Comparison of ENCODE assay signal across 9 mouse cellular contexts in the genomic region with DNA sequence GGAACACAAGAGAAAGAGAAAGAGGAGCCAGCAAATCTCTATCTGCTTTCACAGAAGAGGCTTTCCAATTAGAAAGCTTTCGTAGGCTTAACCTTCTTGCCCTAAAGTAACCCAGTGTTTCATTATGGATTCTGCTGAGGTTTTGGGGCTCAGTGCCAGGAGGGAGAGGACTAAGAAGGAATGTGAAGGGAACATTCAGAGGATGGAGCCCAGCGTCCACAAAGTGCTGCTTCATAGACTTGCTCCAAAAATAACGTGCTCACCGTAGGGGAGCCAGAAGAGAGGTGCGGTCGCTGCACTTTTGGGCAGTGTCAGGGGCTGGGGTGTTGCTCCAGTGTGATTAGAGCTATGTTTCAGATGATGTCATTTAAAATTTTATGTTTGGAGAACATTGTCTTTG. TPM values are rescaled to one million over a fixed set of nuclear protein-coding genes. Genes with fewer than 3 reads are reported as not detected.
DNase-seq lines count a peak whose midpoint lies in the region; ATAC-seq and TF ChIP-seq lines count a peak whose summit lies in the region.
"Had no signal": no experiment of that assay in that cellular context is flagged by ENCODE, and none has a peak within 500 bp of the region (broad histone marks: within the 10 kb centered on the region; RNA-seq: fewer than 3 reads in every experiment).

No protein-coding gene starts in this region.

- H3K4me2 ChIP-seq in kidney, embryonic 16.5 days (replicated peaks; ENCODE audit: low read depth, low read length): no peak overlapping the region
- no peak overlapping the region for H3K4me2 ChIP-seq in forebrain, embryonic 12.5 days
- H3K4me2 ChIP-seq in intestine, embryonic 15.5 days (replicated peaks): no peak overlapping the region
- H3K4me2 ChIP-seq: neural tube, embryonic 13.5 days had no signal

- peak; percentile 61 for DNase-seq in kidney, adult 18-20 months
- DNase-seq in Patski (ENCODE audit: low read depth, low spot score): no peak
- peak; percentile 69 for DNase-seq in gastrocnemius, postnatal 14 days
- peak; percentile 78 to 81 for DNase-seq in kidney, postnatal 36 days
- DNase-seq in thymus, postnatal 25 days: no peak

- peaks cover 43% of the 10 kb centered on the region for H3K4me1 ChIP-seq in kidney, embryonic 16.5 days (ENCODE audit: insufficient read depth, low read length)
- H3K4me1 ChIP-seq in forebrain, embryonic 12.5 days: peaks cover 18% of the 10 kb centered on the region
- peaks cover 20% of the 10 kb centered on the region for H3K4me1 ChIP-seq in intestine, embryonic 15.5 days (replicated peaks)

- H3K36me3 ChIP-seq in kidney, embryonic 16.5 days (ENCODE audit: insufficient read depth, low read length): no peaks in the 10 kb centered on the region
- no peaks in the 10 kb centered on the region for H3K36me3 ChIP-seq in forebrain, embryonic 12.5 days (replicated peaks)
- H3K36me3 ChIP-seq in intestine, embryonic 15.5 days: no peaks in the 10 kb centered on the region
- H3K36me3 ChIP-seq: neural tube, embryonic 13.5 days had no signal

- H3K27me3 ChIP-seq in kidney, embryonic 16.5 days (ENCODE audit: insufficient read depth, low read length): no peaks in the 10 kb centered on the region
- H3K27me3 ChIP-seq in Patski: no peaks in the 10 kb centered on the region
- no peaks in the 10 kb centered on the region for H3K27me3 ChIP-seq in forebrain, embryonic 12.5 days
- no peaks in the 10 kb centered on the region for H3K27me3 ChIP-seq in intestine, embryonic 15.5 days (replicated peaks)
- H3K27me3 ChIP-seq: neural tube, embryonic 13.5 days had no signal

- POLR2A ChIA-PET in Patski (lab: Charles Lee): interaction anchor here (0.9 to 1.1 kb wide), 2 partner anchors 16 to 18 kb away, joined by 3 read pairs; no protein-coding TSS in a partner anchor

- intact Hi-C loops in gastrocnemius, postnatal 14 days (cut with DNase I; ENCODE audit: low total_unique reads): no loop called here

- no peak overlapping the region for H3K4me3 ChIP-seq in kidney, embryonic 16.5 days (ENCODE audit: low read length)
- no peak overlapping the region for H3K4me3 ChIP-seq in forebrain, embryonic 12.5 days (replicated peaks)
- H3K4me3 ChIP-seq in intestine, embryonic 15.5 days (replicated peaks): no peak overlapping the region
- H3K4me3 ChIP-seq: neural tube, embryonic 13.5 days had no signal

- 57% methylated on average over 6 of the region's 6 CpGs for WGBS in kidney, embryonic 16.5 days
- WGBS in forebrain, embryonic 12.5 days: 77% methylated on average over 6 of the region's 6 CpGs
- 66% methylated on average over 6 of the region's 6 CpGs for WGBS in intestine, embryonic 15.5 days

- CTCF ChIA-PET in Patski (lab: Charles Lee): interaction anchor here (1.1 to 1.4 kb wide), 3 partner anchors 14 to 153 kb away, joined by 4 to 6 read pairs (median 4); no protein-coding TSS in a partner anchor

- no peak for ATAC-seq in kidney, embryonic 16.5 days (ENCODE audit: low FRiP score, low TSS enrichment)
- peak; percentile 27 for ATAC-seq in Patski
- ATAC-seq in forebrain, embryonic 12.5 days (ENCODE audit: low FRiP score): no peak
- no peak for ATAC-seq in intestine, embryonic 15.5 days

- H3K27ac ChIP-seq in kidney, embryonic 16.5 days (ENCODE audit: low read length): no peak overlapping the region
- no peak overlapping the region for H3K27ac ChIP-seq in forebrain, embryonic 12.5 days
- no peak overlapping the region for H3K27ac ChIP-seq in intestine, embryonic 15.5 days
- H3K27ac ChIP-seq: neural tube, embryonic 13.5 days had no signal

- no peaks in the 10 kb centered on the region for H3K9me3 ChIP-seq in kidney, embryonic 16.5 days (ENCODE audit: low read length)
- H3K9me3 ChIP-seq in forebrain, embryonic 12.5 days: no peaks in the 10 kb centered on the region
- H3K9me3 ChIP-seq in intestine, embryonic 15.5 days: no peaks in the 10 kb centered on the region
- H3K9me3 ChIP-seq: neural tube, embryonic 13.5 days had no signal

- no peak for TF ChIP-seq CTCF in Patski (IDR thresholded peaks at IDR 0.05)

- in situ Hi-C loops in Patski (cut with MboI; ENCODE audit: low pct_unique_long_range_greater_than_20kb): no loop called here

- H3K9ac ChIP-seq in kidney, embryonic 16.5 days (replicated peaks; ENCODE audit: low read length): no peak overlapping the region
- H3K9ac ChIP-seq in forebrain, embryonic 12.5 days: no peak overlapping the region
- H3K9ac ChIP-seq in intestine, embryonic 15.5 days: no peak overlapping the region
- H3K9ac ChIP-seq: neural tube, embryonic 13.5 days had no signal

RNA-seq across cellular contexts. Expression of a gene that starts 19.6 kb away (rescaled TPM):
- polyA plus RNA-seq in kidney, embryonic 16.5 days (2015; fragmentation: Nextera tagmentation; extraction: Ambion mirVana): 5.2 and 5.6 TPM in 2 replicates
- 46.2 TPM for polyA plus RNA-seq in Patski (2021)
- total RNA-seq in gastrocnemius, postnatal 14 days (2021): 10 to 100 TPM; 37.4 TPM
- polyA plus RNA-seq in forebrain, embryonic 12.5 days (2016; fragmentation: Nextera tagmentation; extraction: Ambion mirVana): 5.9 and 9.8 TPM in 2 replicates
- polyA plus RNA-seq in intestine, embryonic 15.5 days (2015; fragmentation: Nextera tagmentation; extraction: Ambion mirVana): 12.4 and 13.2 TPM in 2 replicates

RNA-seq across cellular contexts. Expression of a gene that starts 19.7 kb away (rescaled TPM):
- 166 and 173 TPM in 2 replicates for polyA plus RNA-seq in kidney, embryonic 16.5 days (2015; fragmentation: Nextera tagmentation; extraction: Ambion mirVana)
- polyA plus RNA-seq in Patski (2021): 138 TPM
- 10 to 100 TPM; 45.7 to 51.0 TPM for total RNA-seq in gastrocnemius, postnatal 14 days (2021)
- 298 and 341 TPM in 2 replicates for polyA plus RNA-seq in forebrain, embryonic 12.5 days (2016; fragmentation: Nextera tagmentation; extraction: Ambion mirVana)
- 137 and 141 TPM in 2 replicates for polyA plus RNA-seq in intestine, embryonic 15.5 days (2015; fragmentation: Nextera tagmentation; extraction: Ambion mirVana)

Comparison
In these comparisons a context has a peak if more than half of its experiments do, and no peak if none do; other contexts are left out.
1. DNase-seq: peak in kidney, adult 18-20 months (single experiment), gastrocnemius, postnatal 14 days (single experiment) and kidney, postnatal 36 days (2 of 2); none in Patski (single experiment) and thymus, postnatal 25 days (single experiment).